Mouse (Mus musculus) G1E-ER4 (cell line): Measurements from ENCODE around the gene Tmem164. TPM values are rescaled to one million over a fixed set of nuclear protein-coding genes. Genes with fewer than 3 reads are reported as not detected.

Experiments used
- GATA1 ChIP-seq: IDR thresholded peaks from one replicate; pipeline ENCODE4 v1.8.0; 2012; ENCODE audit warnings: low read length, inconsistent platforms
- polyA plus RNA-seq: library from polyadenylated mRNA; stranded (reverse); fragments of >175 nt; gene quantifications from 2 replicates; pipeline ENCODE4 v1.2.3, GENCODE M21; 2012

Gene Tmem164
- 36.5 and 42.1 TPM in 2 replicates for polyA plus RNA-seq

- no peak for TF ChIP-seq GATA1
Observed at GRCm38 (mm10) chrX:142681056-142681615, at the start of gene Tmem164. Tmem164 (plus strand) TSS chrX:142681406.

GRCm38 (mm10) chrX:142647202-142647601 is 34.0 kb upstream of the Tmem164 start:
- TF ChIP-seq GATA1: no peak

GRCm38 (mm10) chrX:142650117-142650764 is 31.0 kb upstream of the Tmem164 start:
- TF ChIP-seq GATA1: no peak

- TF ChIP-seq GATA1: no peak
Observed at GRCm38 (mm10) chrX:142664704-142665422, 16.3 kb upstream of the Tmem164 start.

GRCm38 (mm10) chrX:142665423-142665805 is 15.8 kb upstream of the Tmem164 start:
- no peak for TF ChIP-seq GATA1

- no peak for TF ChIP-seq GATA1
Observed at GRCm38 (mm10) chrX:142669312-142670091, 11.7 kb upstream of the Tmem164 start.

GRCm38 (mm10) chrX:142670121-142670520 is 11.1 kb upstream of the Tmem164 start:
- TF ChIP-seq GATA1: no peak

- no peak for TF ChIP-seq GATA1
Observed at GRCm38 (mm10) chrX:142671141-142671540, 10.1 kb upstream of the Tmem164 start.

- no peak for TF ChIP-seq GATA1
Observed at GRCm38 (mm10) chrX:142672701-142673100, 8.5 kb upstream of the Tmem164 start.

- TF ChIP-seq GATA1: no peak
Observed at GRCm38 (mm10) chrX:142677193-142677592, 4.0 kb upstream of the Tmem164 start.

- no peak for TF ChIP-seq GATA1
Observed at GRCm38 (mm10) chrX:142678499-142679474, 2.4 kb upstream of the Tmem164 start.

- TF ChIP-seq GATA1: no peak
Observed at GRCm38 (mm10) chrX:142679502-142680250, 1.5 kb upstream of the Tmem164 start.

GRCm38 (mm10) chrX:142680391-142681055 is 683 bp upstream of the Tmem164 start:
- TF ChIP-seq GATA1: no peak
